Mouse (Mus musculus): ENCODE results near the gene Brpf3. TPM values are rescaled to one million over a fixed set of nuclear protein-coding genes. Genes with fewer than 3 reads are reported as not detected.
"Not testable (repeated sequence)": the region's sequence is repeated elsewhere in the genome, so short reads cannot be mapped to it uniquely, and the experiment has no call there.

The Brpf3 gene
- polyA plus RNA-seq, 1 experiment from 2014 or later = 67.4 TPM

- ATAC-seq = no peak
- Histone ChIP-seq H3K9me3 (replicated peaks) (0 out of 2 replicates have a peak, but pooled peaks cover 4% of the 10 kb centered on the region), H3K9ac (peak overlapping the region; percentile 7; the same call in 1 of the 2 replicates), H3K36me3 (peaks cover 100% of the 10 kb centered on the region), H3K4me3 (no peak overlapping the region), H3K4me2 (no peak overlapping the region), H3K27me3 (replicated peaks) (no peaks in the 10 kb centered on the region), H3K4me1 (peaks cover 82% of the 10 kb centered on the region), H3K27ac (peak overlapping the region; percentile 68)
- 88% methylated on average over 10 of the region's 10 CpGs for WGBS (ENCODE audit: insufficient replicate concordance)
Observed at GRCm38 (mm10) chr17:28834676-28835075, 33.8 kb downstream of the Brpf3 start.

- H3K36me3 ChIP-seq = peaks cover 92% of the 10 kb centered on the region
- ATAC-seq = peak; percentile 53; the same call in 1 of the 2 replicates
- peaks cover 12% of the 10 kb centered on the region; the same call in 1 of the 2 replicates for H3K9me3 ChIP-seq (replicated peaks)
- peak overlapping the region; percentile 65 for H3K27ac ChIP-seq
- H3K27me3 ChIP-seq (replicated peaks) = no peaks in the 10 kb centered on the region
- no peak overlapping the region for H3K9ac ChIP-seq
- 51% methylated on average over 7 of the region's 7 CpGs for WGBS (ENCODE audit: insufficient replicate concordance)
- peaks cover 50% of the 10 kb centered on the region for H3K4me1 ChIP-seq
- no peak overlapping the region for H3K4me3 ChIP-seq
- H3K4me2 ChIP-seq = no peak overlapping the region
Observed at GRCm38 (mm10) chr17:28837840-28838239, 37.0 kb downstream of the Brpf3 start.

GRCm38 (mm10) chr17:28841947-28842346 is 41.1 kb downstream of the Brpf3 start:
- not testable (repeated sequence) for H3K4me2 ChIP-seq; ATAC-seq; H3K4me3 ChIP-seq; H3K9ac ChIP-seq; H3K27me3 ChIP-seq (replicated peaks); H3K27ac ChIP-seq
- 92% methylated on average over 4 of the region's 4 CpGs for WGBS (ENCODE audit: insufficient replicate concordance)
- H3K36me3 ChIP-seq = peaks cover 51% of the 10 kb centered on the region
- peaks cover 12% of the 10 kb centered on the region; the same call in 1 of the 2 replicates for H3K9me3 ChIP-seq (replicated peaks)
- peaks cover 27% of the 10 kb centered on the region for H3K4me1 ChIP-seq

- Histone ChIP-seq H3K9me3 (replicated peaks) (peaks cover 12% of the 10 kb centered on the region; the same call in 1 of the 2 replicates), H3K27me3 (replicated peaks) (no peaks in the 10 kb centered on the region), H3K36me3 (peaks cover 34% of the 10 kb centered on the region), H3K9ac (no peak overlapping the region), H3K4me1 (peaks cover 26% of the 10 kb centered on the region), H3K4me2 (no peak overlapping the region), H3K4me3 (no peak overlapping the region), H3K27ac (no peak overlapping the region)
- 70% methylated on average over 5 of the region's 5 CpGs for WGBS (ENCODE audit: insufficient replicate concordance)
- ATAC-seq = no peak
Observed at GRCm38 (mm10) chr17:28843665-28844064, 42.8 kb downstream of the Brpf3 start.

- Histone ChIP-seq H3K9ac (peak overlapping the region; percentile 42), H3K36me3 (0 out of 2 replicates have a peak, but pooled peaks cover under 1% of the 10 kb centered on the region), H3K4me2 (peak overlapping the region; percentile 49), H3K27ac (peak overlapping the region; percentile 18; the same call in 1 of the 2 replicates), H3K27me3 (replicated peaks) (no peaks in the 10 kb centered on the region), H3K4me1 (peaks cover 26% of the 10 kb centered on the region), H3K9me3 (replicated peaks) (0 out of 2 replicates have a peak, but pooled peaks cover under 1% of the 10 kb centered on the region), H3K4me3 (no peak overlapping the region)
- WGBS (ENCODE audit: insufficient replicate concordance) = 21% methylated on average over 11 of the region's 11 CpGs
- ATAC-seq = peak; percentile 84
Observed at GRCm38 (mm10) chr17:28846974-28847617, 46.2 kb downstream of the Brpf3 start.

- H3K4me1 ChIP-seq = peaks cover 28% of the 10 kb centered on the region
- no peak overlapping the region for H3K4me3 ChIP-seq
- no peak overlapping the region for H3K9ac ChIP-seq
- H3K9me3 ChIP-seq (replicated peaks) = no peaks in the 10 kb centered on the region
- ATAC-seq = no peak
- no peaks in the 10 kb centered on the region for H3K36me3 ChIP-seq
- no peaks in the 10 kb centered on the region; the same call in 1 of the 2 replicates for H3K27me3 ChIP-seq (replicated peaks)
- H3K4me2 ChIP-seq = no peak overlapping the region
- H3K27ac ChIP-seq = no peak overlapping the region
- WGBS (ENCODE audit: insufficient replicate concordance) = 81% methylated on average over 5 of the region's 5 CpGs
Observed at GRCm38 (mm10) chr17:28850511-28850910, 49.6 kb downstream of the Brpf3 start.

GRCm38 (mm10) chr17:28854377-28854776 is 53.5 kb downstream of the Brpf3 start:
- 62% methylated on average over 7 of the region's 7 CpGs for WGBS (ENCODE audit: insufficient replicate concordance)
- Histone ChIP-seq H3K27ac (no peak overlapping the region), H3K36me3 (no peaks in the 10 kb centered on the region), H3K27me3 (replicated peaks) (peaks cover 27% of the 10 kb centered on the region), H3K9ac (no peak overlapping the region), H3K9me3 (replicated peaks) (peaks cover 4% of the 10 kb centered on the region; the same call in 1 of the 2 replicates), H3K4me2 (no peak overlapping the region), H3K4me3 (no peak overlapping the region), H3K4me1 (0 out of 2 replicates have a peak, but pooled peaks cover 8% of the 10 kb centered on the region)
- ATAC-seq = no peak

- H3K4me3 ChIP-seq = no peak overlapping the region
- peaks cover 33% of the 10 kb centered on the region for H3K27me3 ChIP-seq (replicated peaks)
- no peak for ATAC-seq
- no peak overlapping the region for H3K27ac ChIP-seq
- no peak overlapping the region for H3K9ac ChIP-seq
- no peak overlapping the region for H3K4me2 ChIP-seq
- H3K36me3 ChIP-seq = no peaks in the 10 kb centered on the region
- H3K4me1 ChIP-seq = 0 out of 2 replicates have a peak, but pooled peaks cover 8% of the 10 kb centered on the region
- 62% methylated on average over 9 of the region's 9 CpGs for WGBS (ENCODE audit: insufficient replicate concordance)
- peaks cover 4% of the 10 kb centered on the region; the same call in 1 of the 2 replicates for H3K9me3 ChIP-seq (replicated peaks)
Observed at GRCm38 (mm10) chr17:28855166-28855885, 54.4 kb downstream of the Brpf3 start.

GRCm38 (mm10) chr17:28856030-28856429 is 55.1 kb downstream of the Brpf3 start:
- no peak overlapping the region for H3K4me2 ChIP-seq
- WGBS (ENCODE audit: insufficient replicate concordance) = 39% methylated on average over 3 of the region's 3 CpGs
- H3K9ac ChIP-seq = no peak overlapping the region
- 0 out of 2 replicates have a peak, but pooled peaks cover 8% of the 10 kb centered on the region for H3K4me1 ChIP-seq
- peaks cover 33% of the 10 kb centered on the region for H3K27me3 ChIP-seq (replicated peaks)
- no peaks in the 10 kb centered on the region for H3K36me3 ChIP-seq
- ATAC-seq = no peak
- no peak overlapping the region for H3K27ac ChIP-seq
- H3K9me3 ChIP-seq (replicated peaks) = peaks cover 4% of the 10 kb centered on the region; the same call in 1 of the 2 replicates
- H3K4me3 ChIP-seq = no peak overlapping the region

- WGBS (ENCODE audit: insufficient replicate concordance) = 31% methylated on average over 12 of the region's 12 CpGs
- 0 out of 2 replicates have a peak, but pooled peaks have one; percentile 13 for ATAC-seq
- 0 out of 2 replicates have a peak, but pooled peaks cover 8% of the 10 kb centered on the region for H3K4me1 ChIP-seq
- no peak within 1 kb of the TSS for H3K4me2 ChIP-seq
- no peak within 1 kb of the TSS for H3K27ac ChIP-seq
- no peaks in the 10 kb centered on the region for H3K36me3 ChIP-seq
- H3K4me3 ChIP-seq = no peak within 1 kb of the TSS
- H3K9ac ChIP-seq = no peak within 1 kb of the TSS
- H3K9me3 ChIP-seq (replicated peaks) = peaks cover 4% of the 10 kb centered on the region; the same call in 1 of the 2 replicates
- peaks cover 36% of the 10 kb centered on the region for H3K27me3 ChIP-seq (replicated peaks)
Observed at GRCm38 (mm10) chr17:28858205-28858604, 57.3 kb downstream of the Brpf3 start, which contains the start of gene Pnpla1. Pnpla1 (plus strand) TSS chr17:28858411.

GRCm38 (mm10) chr17:28863926-28864325 is 63.0 kb downstream of the Brpf3 start:
- Histone ChIP-seq H3K9ac (no peak overlapping the region), H3K9me3 (replicated peaks) (no peaks in the 10 kb centered on the region), H3K4me3 (no peak overlapping the region), H3K36me3 (no peaks in the 10 kb centered on the region), H3K4me1 (no peaks in the 10 kb centered on the region), H3K27me3 (replicated peaks) (peaks cover 17% of the 10 kb centered on the region), H3K27ac (no peak overlapping the region), H3K4me2 (no peak overlapping the region)
- no peak for ATAC-seq
- 45% methylated on average over 7 of the region's 7 CpGs for WGBS (ENCODE audit: insufficient replicate concordance)

GRCm38 (mm10) chr17:28864464-28864863 is 63.6 kb downstream of the Brpf3 start:
- Histone ChIP-seq H3K27me3 (replicated peaks) (peaks cover 15% of the 10 kb centered on the region; the same call in 1 of the 2 replicates), H3K4me3 (no peak overlapping the region)
- 64% methylated on average over 6 of the region's 6 CpGs for WGBS (ENCODE audit: insufficient replicate concordance)

More at GRCm38 (mm10) chr17:28864464-28864863, 63.6 kb downstream of the Brpf3 start:
- ATAC-seq = no peak
- H3K9ac ChIP-seq = no peak overlapping the region
- 0 out of 2 replicates have a peak, but pooled peaks cover 2% of the 10 kb centered on the region for H3K4me1 ChIP-seq
- no peaks in the 10 kb centered on the region for H3K36me3 ChIP-seq
- H3K9me3 ChIP-seq (replicated peaks) = no peaks in the 10 kb centered on the region
- H3K4me2 ChIP-seq = no peak overlapping the region
- no peak overlapping the region for H3K27ac ChIP-seq

Data from liver, embryonic 12.5 days (tissue).